Mouse (Mus musculus): ENCODE results near the gene AC153137.1. TPM values are rescaled to one million over a fixed set of nuclear protein-coding genes. Genes with fewer than 3 reads are reported as not detected.
"Not testable (repeated sequence)": the region's sequence is repeated elsewhere in the genome, so short reads cannot be mapped to it uniquely, and the experiment has no call there.

AC153137.1 gene
- total RNA-seq (2014; rRNA removed) = not detected in 2 replicates
- not detected in 2 replicates for polyA plus RNA-seq (2015; fragmentation: Nextera tagmentation; extraction: Ambion mirVana)

DNA sequence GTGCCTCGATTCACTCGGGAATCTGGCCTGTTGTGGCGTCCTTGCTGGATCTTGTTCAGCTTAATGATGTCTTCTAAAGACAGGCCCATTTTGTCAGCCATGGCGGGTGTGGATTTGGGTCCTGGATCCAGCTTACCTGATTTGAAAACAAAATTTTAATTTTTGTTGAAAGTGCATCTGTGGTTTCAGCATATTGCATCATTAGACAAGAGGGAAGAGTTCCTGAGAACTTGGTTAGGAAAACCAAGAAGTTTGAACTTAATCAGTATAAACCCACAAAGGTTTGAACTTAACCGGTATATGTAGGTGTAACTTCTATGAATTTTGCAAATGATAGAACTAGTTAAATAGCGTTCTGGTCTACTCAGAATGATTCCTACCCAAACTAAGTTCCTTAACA is at the start of gene AC153137.1:
AC153137.1 (minus strand) TSS at position 101 of the 400 bp plus-strand sequence.
- H3K27me3 ChIP-seq (ENCODE audit: insufficient read depth, low read length); H3K4me3 ChIP-seq (ENCODE audit: low read length); H3K4me2 ChIP-seq (ENCODE audit: low read depth, low read length); H3K4me1 ChIP-seq (ENCODE audit: insufficient read depth, low read length); H3K36me3 ChIP-seq (ENCODE audit: insufficient read depth, low read length); DNase-seq (ENCODE audit: low spot score); ATAC-seq; H3K27ac ChIP-seq; H3K9ac ChIP-seq (replicated peaks; ENCODE audit: low read length); H3K9me3 ChIP-seq (ENCODE audit: low read length): not testable (repeated sequence)
- WGBS = 93% methylated on average over 5 of the region's 6 CpGs

- Histone ChIP-seq H3K36me3 (ENCODE audit: insufficient read depth, low read length) (no peaks in the 10 kb centered on the region), H3K4me3 (ENCODE audit: low read length) (no peak overlapping the region), H3K9me3 (ENCODE audit: low read length) (no peaks in the 10 kb centered on the region), H3K27me3 (ENCODE audit: insufficient read depth, low read length) (no peaks in the 10 kb centered on the region), H3K27ac (no peak overlapping the region), H3K9ac (replicated peaks; ENCODE audit: low read length) (no peak overlapping the region), H3K4me2 (ENCODE audit: low read depth, low read length) (no peak overlapping the region), H3K4me1 (ENCODE audit: insufficient read depth, low read length) (no peaks in the 10 kb centered on the region)
- ATAC-seq = no peak
- TF ChIP-seq CTCF (IDR thresholded peaks at IDR 0.05; ENCODE audit: low read depth) = no peak
- no peak for DNase-seq (ENCODE audit: low spot score)
Observed at GRCm38 (mm10) chr1:31023173-31023572, 45.4 kb upstream of the AC153137.1 start.

DNA sequence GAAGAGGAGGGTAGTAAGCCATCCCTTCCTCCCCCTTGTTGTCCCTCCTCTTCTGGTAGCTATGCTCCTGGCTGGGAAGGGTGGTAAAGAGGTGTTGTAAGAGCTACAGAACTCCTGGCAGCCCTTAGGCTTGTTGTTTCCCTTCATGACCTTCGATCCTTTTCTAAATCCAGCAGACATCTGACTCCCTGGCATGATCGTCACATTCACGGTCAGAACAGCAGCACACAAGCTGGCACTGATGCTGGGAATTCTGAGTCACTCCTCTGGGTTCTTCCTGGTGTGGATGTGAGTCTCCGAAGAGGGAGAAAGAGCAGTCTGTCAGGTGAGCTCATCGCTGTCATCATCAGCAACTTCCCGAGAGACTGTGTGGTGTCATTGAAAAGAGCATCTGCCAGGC is 41.5 kb upstream of the AC153137.1 start:
- no peaks in the 10 kb centered on the region for H3K4me1 ChIP-seq (ENCODE audit: insufficient read depth, low read length)
- no peak overlapping the region for H3K9ac ChIP-seq (replicated peaks; ENCODE audit: low read length)
- H3K36me3 ChIP-seq (ENCODE audit: insufficient read depth, low read length) = no peaks in the 10 kb centered on the region
- no peaks in the 10 kb centered on the region for H3K27me3 ChIP-seq (ENCODE audit: insufficient read depth, low read length)
- H3K9me3 ChIP-seq (ENCODE audit: low read length) = no peaks in the 10 kb centered on the region
- no peak overlapping the region for H3K4me2 ChIP-seq (ENCODE audit: low read depth, low read length)
- H3K27ac ChIP-seq = no peak overlapping the region
- no peak overlapping the region for H3K4me3 ChIP-seq (ENCODE audit: low read length)
- ATAC-seq (no peak), DNase-seq (ENCODE audit: low spot score) (no peak)
- no peak for TF ChIP-seq CTCF (IDR thresholded peaks at IDR 0.05; ENCODE audit: low read depth)
- 87% methylated on average over 6 of the region's 6 CpGs for WGBS

DNA sequence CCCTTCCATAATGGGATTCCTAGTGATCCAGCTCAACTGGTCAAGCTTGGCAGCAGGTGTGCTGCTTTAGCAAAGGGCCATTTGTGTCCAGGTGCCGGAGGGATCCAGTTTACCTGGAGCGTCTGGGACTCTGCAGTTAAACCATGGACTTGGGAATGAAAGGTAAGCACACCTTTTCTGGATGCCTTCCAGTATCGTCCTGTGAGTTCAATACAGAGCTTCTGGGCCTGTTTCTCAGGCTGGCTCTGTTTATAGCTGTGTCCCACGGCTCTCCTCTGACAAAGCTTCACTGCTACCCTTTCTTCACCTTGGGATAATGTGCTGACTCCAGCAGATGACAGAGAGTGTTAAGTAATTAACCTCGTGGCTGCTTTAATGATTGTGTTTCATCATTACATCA is 39.6 kb upstream of the AC153137.1 start:
- H3K27ac ChIP-seq = no peak overlapping the region
- no peak overlapping the region for H3K9ac ChIP-seq (replicated peaks; ENCODE audit: low read length)
- H3K27me3 ChIP-seq (ENCODE audit: insufficient read depth, low read length) = no peaks in the 10 kb centered on the region
- no peak overlapping the region for H3K4me3 ChIP-seq (ENCODE audit: low read length)
- H3K4me1 ChIP-seq (ENCODE audit: insufficient read depth, low read length) = no peaks in the 10 kb centered on the region
- no peak overlapping the region for H3K4me2 ChIP-seq (ENCODE audit: low read depth, low read length)
- no peaks in the 10 kb centered on the region for H3K9me3 ChIP-seq (ENCODE audit: low read length)
- DNase-seq (ENCODE audit: low spot score) (no peak), ATAC-seq (no peak)
- no peaks in the 10 kb centered on the region for H3K36me3 ChIP-seq (ENCODE audit: insufficient read depth, low read length)
- 79% methylated on average over 5 of the region's 5 CpGs for WGBS
- no peak for TF ChIP-seq CTCF (IDR thresholded peaks at IDR 0.05; ENCODE audit: low read depth)

DNA sequence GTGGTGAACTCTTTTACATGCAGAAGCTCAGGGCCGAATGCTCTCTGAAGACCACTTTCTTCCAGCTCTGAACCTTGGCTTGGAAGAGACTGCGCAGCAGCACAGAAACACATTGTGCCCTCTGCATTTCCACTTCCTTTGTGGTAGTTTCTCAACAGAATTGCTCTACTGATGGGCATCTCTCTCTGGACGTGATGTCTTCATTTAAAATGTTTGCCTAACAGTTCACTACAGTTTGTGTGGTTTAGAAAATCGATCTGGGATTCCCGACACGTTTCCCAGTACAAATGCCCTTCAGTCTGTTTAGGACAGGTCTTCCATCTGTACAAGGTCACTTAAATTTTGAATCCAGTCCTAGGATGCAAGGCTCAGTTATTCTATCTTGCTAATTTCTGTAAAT is 38.3 kb upstream of the AC153137.1 start:
- Histone ChIP-seq H3K4me1 (ENCODE audit: insufficient read depth, low read length) (no peaks in the 10 kb centered on the region), H3K4me3 (ENCODE audit: low read length) (no peak overlapping the region), H3K36me3 (ENCODE audit: insufficient read depth, low read length) (no peaks in the 10 kb centered on the region), H3K9me3 (ENCODE audit: low read length) (no peaks in the 10 kb centered on the region), H3K27me3 (ENCODE audit: insufficient read depth, low read length) (no peaks in the 10 kb centered on the region), H3K27ac (no peak overlapping the region), H3K4me2 (ENCODE audit: low read depth, low read length) (no peak overlapping the region), H3K9ac (replicated peaks; ENCODE audit: low read length) (no peak overlapping the region)
- no peak for TF ChIP-seq CTCF (IDR thresholded peaks at IDR 0.05; ENCODE audit: low read depth)
- DNase-seq (ENCODE audit: low spot score) = no peak
- WGBS = 88% methylated on average over 6 of the region's 6 CpGs
- ATAC-seq = no peak

DNA sequence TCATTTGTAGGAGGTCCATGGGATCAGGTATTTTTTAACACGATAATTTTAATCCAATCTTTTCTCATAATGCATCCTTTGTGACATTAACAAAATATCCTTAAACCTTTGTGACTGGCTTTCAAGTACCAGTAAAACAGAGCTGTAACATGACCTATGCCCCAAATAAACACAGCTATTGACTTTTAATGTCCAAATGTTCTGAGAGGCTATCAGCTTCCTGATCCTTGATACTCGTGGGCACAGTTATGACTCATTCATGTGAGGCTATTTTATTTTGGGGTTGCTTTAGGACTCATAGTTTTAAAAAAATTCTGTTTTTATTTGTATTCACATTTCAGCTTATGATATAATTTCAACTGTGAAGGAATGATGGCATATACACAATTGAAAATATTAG is 37.5 kb upstream of the AC153137.1 start:
- TF ChIP-seq CTCF (IDR thresholded peaks at IDR 0.05; ENCODE audit: low read depth) = no peak

DNA sequence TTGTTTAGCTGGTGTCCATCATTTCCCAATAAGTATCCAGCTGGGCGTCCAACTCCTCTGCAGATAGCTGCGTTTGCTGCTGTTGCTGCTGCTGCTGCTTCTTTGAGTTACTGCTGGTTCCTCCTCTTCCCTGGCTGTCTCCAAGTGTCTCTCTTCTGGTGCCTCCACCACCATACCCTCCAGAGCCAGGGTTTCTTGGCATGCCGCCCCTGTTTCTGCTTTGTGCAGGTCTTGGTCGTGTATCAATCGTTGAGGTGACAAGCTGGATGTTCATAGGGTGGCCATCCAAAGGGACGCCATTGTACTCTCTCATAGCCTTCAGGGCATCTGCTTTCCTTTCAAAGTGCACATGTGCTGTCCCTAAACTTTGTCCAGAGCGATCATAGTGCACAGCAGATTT is 529 bp downstream of the AC153137.1 start:
- DNase-seq (ENCODE audit: low spot score); H3K27ac ChIP-seq: not testable (repeated sequence)
- WGBS = 89% methylated on average over 7 of the region's 7 CpGs

More for the DNA sequence above, 37.5 kb upstream of the AC153137.1 start:
- Histone ChIP-seq H3K4me2 (ENCODE audit: low read depth, low read length) (no peak overlapping the region), H3K36me3 (ENCODE audit: insufficient read depth, low read length) (no peaks in the 10 kb centered on the region), H3K9ac (replicated peaks; ENCODE audit: low read length) (no peak overlapping the region), H3K4me1 (ENCODE audit: insufficient read depth, low read length) (no peaks in the 10 kb centered on the region), H3K27ac (no peak overlapping the region), H3K27me3 (ENCODE audit: insufficient read depth, low read length) (no peaks in the 10 kb centered on the region), H3K4me3 (ENCODE audit: low read length) (no peak overlapping the region), H3K9me3 (ENCODE audit: low read length) (no peaks in the 10 kb centered on the region)
- no peak for DNase-seq (ENCODE audit: low spot score)
- 70% methylated on average over 2 of the region's 2 CpGs for WGBS
- no peak for ATAC-seq

More for the DNA sequence above, 529 bp downstream of the AC153137.1 start:
- not testable (repeated sequence) for H3K27me3 ChIP-seq (ENCODE audit: insufficient read depth, low read length); H3K4me2 ChIP-seq (ENCODE audit: low read depth, low read length); H3K9ac ChIP-seq (replicated peaks; ENCODE audit: low read length); H3K36me3 ChIP-seq (ENCODE audit: insufficient read depth, low read length); H3K9me3 ChIP-seq (ENCODE audit: low read length); H3K4me1 ChIP-seq (ENCODE audit: insufficient read depth, low read length); H3K4me3 ChIP-seq (ENCODE audit: low read length); ATAC-seq

All from hindbrain, postnatal 0 days (tissue).